Mouse (Mus musculus) right cerebral cortex, postnatal 10 days (tissue): ENCODE results near the gene Cwc22.
A peak's percentile ranks its signal among the peaks of the same experiment; 100 is the strongest.

Source experiments
- DNase-seq, 2 experiments: peaks; one replicate each; pipeline ENCODE4 v3.0.0; 2021; ENCODE audit warnings: low spot score in 2 of 2

The Cwc22 gene

GRCm38 (mm10) chr2:77875516-77875915 lies 70.7 kb downstream of the Cwc22 start:
- no peak for DNase-seq

DNA sequence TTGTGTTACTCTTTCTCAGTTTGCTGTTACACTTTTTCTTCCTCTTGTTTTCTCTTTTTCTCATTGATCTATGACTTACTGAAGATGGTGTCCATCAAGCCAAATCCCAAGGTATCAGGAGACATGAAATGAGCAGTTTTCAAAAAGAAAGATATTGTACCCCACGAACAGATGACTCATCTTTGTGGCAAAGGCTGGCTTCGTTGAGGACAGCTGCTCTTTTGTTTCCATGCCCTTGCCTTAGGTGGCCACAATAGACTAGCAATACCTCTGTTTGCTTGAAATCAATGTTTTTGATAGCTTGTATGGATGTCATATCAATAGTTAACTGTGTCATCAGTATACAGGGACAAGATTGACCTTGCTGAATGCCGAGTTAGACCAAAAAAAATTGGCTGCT lies 71.5 kb downstream of the Cwc22 start:
- DNase-seq = no peak

- no peak for DNase-seq
Observed at GRCm38 (mm10) chr2:77873806-77874205, 72.4 kb downstream of the Cwc22 start.

DNA sequence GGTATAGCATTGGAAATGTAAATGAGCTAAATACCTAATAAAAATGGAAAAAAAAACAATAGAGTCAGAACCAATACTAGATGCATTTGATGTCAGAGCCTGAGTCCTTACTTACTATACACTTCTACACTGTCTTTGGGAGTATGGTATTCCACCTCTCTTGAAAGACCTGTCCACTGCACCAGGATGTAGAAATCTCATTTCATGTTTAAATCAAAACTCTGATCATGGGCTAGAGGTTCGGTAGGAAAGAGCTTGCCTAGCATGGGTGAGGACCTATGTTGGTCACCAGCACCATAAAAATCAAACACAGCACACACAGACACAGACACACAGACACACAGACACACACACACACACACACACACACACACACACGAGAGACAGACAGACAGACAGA lies 73.5 kb downstream of the Cwc22 start:
- DNase-seq = no peak

DNA sequence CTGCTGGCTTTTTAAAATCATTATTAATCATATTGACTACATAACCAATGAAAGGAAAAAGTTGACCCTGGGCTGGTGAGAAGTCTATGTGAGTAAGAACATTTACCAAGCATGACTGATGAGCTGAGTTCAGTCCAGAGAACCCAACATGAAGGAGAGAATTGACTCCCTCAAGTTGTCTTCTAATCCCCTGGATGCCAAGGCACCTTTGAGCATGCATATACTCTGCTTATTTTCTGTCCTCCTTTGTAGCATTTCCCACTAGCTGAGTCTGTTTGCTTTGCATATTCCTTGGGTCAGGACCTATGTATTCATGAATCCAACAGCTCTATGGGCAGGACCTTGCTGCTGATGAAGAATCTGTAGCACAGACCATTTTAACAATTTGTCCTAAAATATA lies 75.0 kb downstream of the Cwc22 start:
- no peak for DNase-seq

GRCm38 (mm10) chr2:77869729-77870280 lies 76.4 kb downstream of the Cwc22 start:
- no peak for DNase-seq

DNA sequence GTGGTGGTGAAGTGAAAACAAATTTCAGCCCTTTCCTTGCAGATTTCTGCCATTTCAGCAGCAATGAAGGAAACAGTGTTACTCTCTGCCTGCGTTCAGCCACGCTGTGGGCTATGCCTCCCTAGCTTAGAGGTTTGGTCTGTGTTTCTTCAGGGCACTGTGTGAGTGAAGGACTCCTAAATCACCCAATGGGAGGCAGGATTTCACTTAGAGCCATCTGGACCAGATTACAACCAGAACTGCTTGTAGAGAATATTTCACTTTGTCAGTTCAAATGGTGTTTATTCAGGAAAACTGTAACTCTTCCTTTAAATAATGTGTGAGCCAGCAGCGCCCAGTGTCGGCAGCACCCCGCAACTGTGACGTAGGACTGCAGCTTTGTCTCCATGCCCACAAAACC lies 82.2 kb downstream of the Cwc22 start:
- peak in 1 of 2 experiments; percentile 39 for DNase-seq

DNA sequence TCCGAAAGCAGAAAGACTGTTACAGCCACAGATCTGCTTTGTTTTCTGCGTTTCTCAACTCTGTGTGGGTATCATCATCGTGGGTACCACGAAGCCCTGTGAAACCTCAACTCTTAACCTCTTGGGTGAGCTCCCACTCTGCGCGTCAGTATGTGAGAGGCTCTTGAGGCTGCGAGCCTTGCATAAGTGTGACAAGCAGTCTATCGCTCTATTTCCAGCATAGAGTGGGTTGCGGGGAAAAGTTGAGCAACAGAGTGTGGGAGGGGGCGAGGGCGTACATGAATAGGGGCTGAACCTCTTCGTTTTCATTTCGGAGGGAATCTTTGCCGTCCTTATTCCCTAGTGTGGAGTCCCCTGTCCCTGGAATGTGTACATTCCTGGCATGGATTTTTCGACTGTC lies 82.7 kb downstream of the Cwc22 start:
- peak; percentile 43 to 54 for DNase-seq

DNA sequence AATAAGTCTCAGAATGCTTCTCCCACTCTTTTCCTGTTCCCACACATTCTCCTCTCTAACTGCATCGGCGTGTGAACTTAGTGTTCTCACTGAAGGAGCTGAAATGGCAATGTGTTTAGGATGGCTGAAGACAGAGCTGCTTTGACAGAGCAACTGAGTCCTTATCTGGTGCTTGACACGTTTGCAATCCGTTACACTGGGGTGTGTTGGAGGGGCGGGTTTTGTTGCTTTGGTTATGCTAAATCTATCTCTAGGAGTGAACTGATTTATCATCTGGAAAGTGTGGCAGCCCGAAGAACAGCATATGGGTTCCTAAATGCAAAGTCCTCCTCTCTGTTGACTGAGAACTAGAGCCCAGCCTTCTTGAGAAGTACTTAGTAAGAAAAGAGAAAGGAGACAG lies 104.7 kb downstream of the Cwc22 start:
- peak; percentile 37 to 70 for DNase-seq

DNA sequence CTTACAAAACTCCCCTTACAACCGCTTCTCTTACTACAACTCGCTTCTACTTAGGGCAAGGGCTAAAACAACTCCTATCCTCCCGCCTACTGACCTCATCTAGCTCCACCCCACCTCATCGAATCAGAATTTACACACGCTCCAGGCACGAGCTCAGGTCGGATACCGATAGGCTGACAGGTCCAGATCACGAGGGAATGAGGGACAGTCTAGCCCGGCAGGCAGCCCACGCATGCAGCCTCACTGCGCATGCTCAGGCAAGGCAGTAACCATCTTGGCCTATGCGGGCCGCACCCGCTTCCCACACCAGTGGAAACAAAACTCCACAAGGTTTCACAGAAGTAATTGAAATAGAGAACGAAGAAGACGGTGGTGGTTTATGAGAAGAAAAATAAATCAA lies 106.6 kb downstream of the Cwc22 start:
- DNase-seq = no peak

DNA sequence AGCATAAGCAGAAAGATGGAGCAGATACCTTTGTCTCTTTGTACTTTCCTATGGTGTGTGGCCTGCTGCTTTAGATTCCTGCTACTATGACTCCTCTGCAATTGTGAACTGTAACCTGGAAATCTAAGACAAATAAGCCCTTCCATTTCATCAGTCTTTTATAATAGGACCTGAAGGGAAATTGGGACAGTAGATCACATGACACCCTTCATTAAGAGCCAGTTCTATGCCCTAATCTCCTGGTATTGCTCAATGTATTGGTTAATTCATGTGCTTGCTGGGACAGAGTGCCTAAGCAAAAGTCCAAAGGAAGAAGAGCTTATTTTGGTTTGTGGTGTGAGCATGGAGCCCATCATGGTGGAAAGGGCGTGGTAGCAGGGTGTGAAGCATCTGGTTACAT lies 107.5 kb downstream of the Cwc22 start:
- DNase-seq = no peak

DNA sequence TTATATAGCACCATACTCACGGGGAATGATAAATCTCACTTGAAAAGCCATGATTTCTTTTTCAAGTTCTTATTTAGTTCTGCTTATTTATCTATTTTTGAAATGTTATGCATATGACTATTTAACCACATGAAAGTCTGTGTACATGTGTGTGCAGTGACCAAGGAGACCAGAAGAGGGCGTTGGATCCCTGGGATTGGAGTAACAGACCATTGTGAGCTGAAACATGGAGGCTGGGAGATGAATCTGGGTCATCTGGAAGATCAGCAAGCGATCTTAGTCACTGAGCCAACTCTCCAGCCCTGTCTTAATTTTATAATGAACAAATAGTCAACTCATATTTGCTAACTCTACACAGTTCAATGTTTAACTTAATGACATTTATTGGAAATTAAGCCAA lies 110.4 kb downstream of the Cwc22 start:
- DNase-seq = no peak
